Mouse (Mus musculus) embryonic stem cell, embryonic (primary cell): ENCODE data around the gene Olfr50.

ENCODE experiments used
- CTCF ChIA-PET, 4 experiments: fragments of 300-600 bp in 2 of 4; fragments of 350-600 bp in 2 of 4; sonication (Branson Sonifier 250); formaldehyde crosslinking; loops; one replicate each; lab custom pipeline; 2022; ENCODE audit warnings: inconsistent platforms in 2 of 4; lab: Charles Lee
- POLR2A ChIA-PET, 4 experiments: fragments of 300-600 bp in 2 of 4; fragments of 350-600 bp in 2 of 4; sonication (Branson Sonifier 250); formaldehyde crosslinking; loops; one replicate each; lab custom pipeline; 2022; ENCODE audit warnings: antibody characterized with exemption in 4 of 4, inconsistent platforms in 1 of 4; lab: Charles Lee

Gene Olfr50

GRCm38 (mm10) chr2:36790238-36790637 is at the start of gene Olfr50:
TSS of gene Olfr50 (plus strand) at chr2:36790538.
- ChIA-PET CTCF (no interaction called here), POLR2A (no interaction called here)

GRCm38 (mm10) chr2:36783976-36784375 is 6.4 kb upstream of the Olfr50 start, which contains the start of gene Olfr348:
TSS of gene Olfr348 (plus strand) at chr2:36784276.
- CTCF ChIA-PET, result no interaction called here
- POLR2A ChIA-PET, result no interaction called here

- ChIA-PET CTCF (no interaction called here), POLR2A (no interaction called here)
Measured at GRCm38 (mm10) chr2:36816932-36817331, 26.6 kb downstream of the Olfr50 start, which contains the start of gene Olfr3. TSS of gene Olfr3 (minus strand) at chr2:36817032.

GRCm38 (mm10) chr2:36846010-36846409 is 55.7 kb downstream of the Olfr50 start, which contains the start of gene Olfr350:
TSS of gene Olfr350 (plus strand) at chr2:36846310.
- ChIA-PET POLR2A (interaction anchor here in 1 of 4 experiments (0.5 kb wide), 1 partner anchor 1294 kb away, joined by 4 read pairs; no protein-coding TSS in a partner anchor), CTCF (interaction anchor here in 1 of 4 experiments (0.6 kb wide), 1 partner anchor 1909 kb away, joined by 6 read pairs; no protein-coding TSS in a partner anchor)
